Mouse (Mus musculus): ENCODE data around the gene Vmn2r43. TPM values are rescaled to one million over a fixed set of nuclear protein-coding genes. Genes with fewer than 3 reads are reported as not detected.

Gene Vmn2r43
- not detected for total RNA-seq (2023)

DNA sequence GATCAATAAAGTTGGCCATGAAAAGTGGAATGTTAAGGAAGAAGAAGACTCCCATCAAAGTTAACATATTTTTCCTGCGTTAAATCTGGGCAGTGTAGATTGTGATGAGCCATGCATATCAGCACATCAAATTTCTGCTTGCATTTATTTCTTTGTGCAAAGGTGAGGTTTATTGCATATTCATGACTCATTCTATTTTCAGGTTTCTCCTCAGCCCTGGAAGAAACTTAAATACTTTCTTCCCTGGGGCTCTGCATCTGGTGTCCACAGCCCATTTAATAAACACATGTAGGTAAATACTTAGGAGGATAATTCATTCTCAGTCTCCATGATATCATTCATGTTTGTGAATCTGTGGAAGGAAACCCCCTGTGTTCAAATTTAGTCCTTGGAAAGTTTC lies at the start of gene Vmn2r43:
TSS of gene Vmn2r43 (minus strand) at position 101 of the 400 bp plus-strand sequence.

GRCm38 (mm10) chr7:8200220-8200619 lies 60.2 kb downstream of the Vmn2r43 start, which contains the start of gene Vmn2r42:
Vmn2r42 (minus strand) TSS chr7:8200320.

Other genes with a start within 250 kb of the Vmn2r43 start
- not detected for gene Vmn2r41, start 98.9 kb downstream of the Vmn2r43 start, total RNA-seq (2023)
- not detected for gene Vmn2r42, start 60.3 kb downstream of the Vmn2r43 start, total RNA-seq (2023)
- not detected for gene Vmn2r44, start 122.7 kb upstream of the Vmn2r43 start, total RNA-seq (2023)
- not detected for gene Vmn2r45, start 228.5 kb upstream of the Vmn2r43 start, total RNA-seq (2023)

Data from monocyte, adult 59 days (primary cell).